Mouse (Mus musculus) liver, adult 2 months (tissue): ENCODE measurements around the gene Gm42906. TPM values are rescaled to one million over a fixed set of nuclear protein-coding genes. Genes with fewer than 3 reads are reported as not detected.

ENCODE experiments used
- DNase-seq: peaks from one replicate; pipeline ENCODE4 v3.0.0-alpha.2; 2011; ENCODE audit warnings: low read depth, low spot score; ENCODE audit errors: extremely low read depth
- H3K27ac ChIP-seq: fragments of 200-500 bp; replicated peaks from 2 replicates; pipeline ENCODE4 v1.5.1; 2012; ENCODE audit warnings: low read depth, mild to moderate bottlenecking, control low read depth, inconsistent platforms, low read length; ENCODE audit not compliant: insufficient read depth
- H3K27me3 ChIP-seq: fragments of 200-500 bp; 2 replicates; pipeline ENCODE4 v1.6.1; 2012; ENCODE audit warnings: mild to moderate bottlenecking, moderate library complexity, low read length, inconsistent platforms; ENCODE audit not compliant: control insufficient read depth, insufficient read depth
- H3K36me3 ChIP-seq: fragments of 200-500 bp; 2 replicates; pipeline ENCODE4 v1.6.1; 2012; ENCODE audit warnings: low read length, inconsistent platforms; ENCODE audit not compliant: control insufficient read depth, insufficient read depth
- H3K4me1 ChIP-seq: fragments of 200-500 bp; 2 replicates; pipeline ENCODE4 v1.6.1; 2011; ENCODE audit warnings: low read length; ENCODE audit not compliant: control insufficient read depth, insufficient read depth
- H3K4me3 ChIP-seq: fragments of 200-500 bp; 2 replicates; pipeline ENCODE4 v1.5.1; 2011; ENCODE audit warnings: low read depth, mild to moderate bottlenecking, control low read depth, low read length, moderate library complexity; ENCODE audit not compliant: insufficient read depth
- H3K79me2 ChIP-seq: fragments of 200-500 bp; 2 replicates; pipeline ENCODE4 v1.6.1; 2012; ENCODE audit warnings: inconsistent platforms, mild to moderate bottlenecking, low read length, moderate library complexity; ENCODE audit not compliant: control insufficient read depth, insufficient read depth
- H3K9ac ChIP-seq: fragments of 200-500 bp; 2 replicates; pipeline ENCODE4 v1.6.1; 2012; ENCODE audit warnings: low read depth, mild to moderate bottlenecking, control low read depth, inconsistent platforms, low read length
- CTCF ChIP-seq: fragments of 200-500 bp; IDR thresholded peaks from 2 replicates; pipeline ENCODE4 v1.5.1; 2011; ENCODE audit warnings: low read depth, low read length, control low read depth
- POLR2A ChIP-seq: fragments of 200-500 bp; IDR thresholded peaks from 2 replicates; pipeline ENCODE4 v1.6.1; 2011; ENCODE audit warnings: low read length, control low read depth; ENCODE audit not compliant: insufficient read depth; ENCODE audit errors: extremely low read depth
- WGBS: fragments of 180-500 bp; shearing (Covaris S2); methylation state at CpG from one replicate; pipeline ENCODE4 v1.1.7; 2018; 5-methylcytosine and 5-hydroxymethylcytosine counted together
- polyA plus RNA-seq: library from polyadenylated mRNA; depleted of rRNA; stranded (reverse); fragments of >200 nt; gene quantifications from 2 replicates; pipeline ENCODE4 v1.2.3, GENCODE M21; 2012
- total RNA-seq: library from RNA; depleted of rRNA; stranded (reverse); fragments of >200 nt; gene quantifications from 2 replicates; pipeline ENCODE4 v1.2.3, GENCODE M21; 2014

Gm42906 gene
- total and polyA plus RNA-seq, 2 experiments, result not detected

DNA sequence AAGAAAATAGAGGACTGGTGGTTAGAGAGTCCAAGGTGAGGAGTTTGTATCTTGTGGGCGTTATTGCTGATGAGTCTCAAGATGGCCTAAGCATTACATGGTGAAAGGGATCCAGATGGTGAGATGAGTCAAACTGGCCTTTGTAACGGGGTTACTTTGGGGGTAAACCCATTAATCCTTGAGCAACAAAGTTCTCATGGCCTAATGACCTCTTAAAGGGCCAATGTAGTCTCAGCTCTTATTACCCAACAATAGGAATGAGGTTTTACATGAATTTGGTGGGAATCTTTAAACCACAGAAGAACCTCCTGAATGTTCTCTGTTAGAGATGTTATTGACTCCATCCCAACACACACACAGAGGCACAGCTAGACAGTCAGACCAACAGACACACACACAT lies 179.9 kb downstream of the Gm42906 start:
- Histone ChIP-seq H3K27me3 (no peaks in the 10 kb centered on the region), H3K36me3 (no peaks in the 10 kb centered on the region), H3K9ac (no peak overlapping the region), H3K4me3 (no peak overlapping the region), H3K79me2 (no peaks in the 10 kb centered on the region), H3K27ac (no peak overlapping the region), H3K4me1 (no peaks in the 10 kb centered on the region; the same call in 1 of the 2 replicates)
- 89% methylated on average over 2 of the region's 2 CpGs for WGBS
- TF ChIP-seq CTCF (no peak), POLR2A (no peak)
- DNase-seq, result no peak

GRCm38 (mm10) chr5:151247115-151247875 lies 180.7 kb downstream of the Gm42906 start:
- Histone ChIP-seq H3K9ac (no peak overlapping the region), H3K27me3 (no peaks in the 10 kb centered on the region), H3K36me3 (no peaks in the 10 kb centered on the region), H3K27ac (no peak overlapping the region), H3K4me1 (no peaks in the 10 kb centered on the region; the same call in 1 of the 2 replicates), H3K79me2 (no peaks in the 10 kb centered on the region), H3K4me3 (no peak overlapping the region)
- WGBS, result 66% methylated on average over 11 of the region's 11 CpGs
- no peak for TF ChIP-seq CTCF
- no peak for TF ChIP-seq POLR2A
- DNase-seq, result no peak

- Histone ChIP-seq H3K4me1 (no peaks in the 10 kb centered on the region; the same call in 1 of the 2 replicates), H3K27ac (no peak overlapping the region), H3K79me2 (no peaks in the 10 kb centered on the region), H3K4me3 (no peak overlapping the region), H3K9ac (no peak overlapping the region), H3K36me3 (no peaks in the 10 kb centered on the region), H3K27me3 (no peaks in the 10 kb centered on the region)
- no peak for TF ChIP-seq POLR2A
- no peak for TF ChIP-seq CTCF
- DNase-seq, result no peak
- WGBS, result 92% methylated on average over 2 of the region's 2 CpGs
Observed at GRCm38 (mm10) chr5:151246287-151246686, 181.7 kb downstream of the Gm42906 start.

DNA sequence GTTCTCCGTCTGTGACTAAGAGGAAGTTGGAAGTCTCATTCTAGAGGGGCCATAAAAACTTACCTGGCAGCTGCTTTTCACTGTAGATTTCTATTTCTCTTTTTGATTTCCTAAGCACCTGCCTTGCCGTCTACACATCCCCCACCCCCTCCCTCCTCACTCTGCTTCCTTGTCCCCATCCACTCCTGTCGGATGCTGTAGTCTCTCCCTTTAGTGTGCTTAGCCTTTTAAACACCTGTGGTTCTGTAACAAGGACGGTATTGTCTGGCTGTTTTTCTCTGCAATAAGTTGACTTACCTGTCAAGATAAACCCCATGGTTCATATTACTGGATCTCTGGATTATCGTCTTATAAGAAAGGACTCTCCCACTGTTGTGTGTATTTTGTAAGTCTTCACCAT lies 182.4 kb downstream of the Gm42906 start:
- 87% methylated on average over 5 of the region's 5 CpGs for WGBS
- Histone ChIP-seq H3K36me3 (no peaks in the 10 kb centered on the region), H3K27me3 (no peaks in the 10 kb centered on the region), H3K79me2 (no peaks in the 10 kb centered on the region), H3K4me1 (no peaks in the 10 kb centered on the region; the same call in 1 of the 2 replicates), H3K4me3 (no peak overlapping the region), H3K27ac (no peak overlapping the region), H3K9ac (no peak overlapping the region)
- no peak for DNase-seq
- TF ChIP-seq CTCF (no peak), POLR2A (no peak)

GRCm38 (mm10) chr5:151238730-151239129 lies 189.2 kb downstream of the Gm42906 start:
- Histone ChIP-seq H3K4me1 (no peaks in the 10 kb centered on the region), H3K36me3 (no peaks in the 10 kb centered on the region), H3K4me3 (no peak overlapping the region), H3K27me3 (no peaks in the 10 kb centered on the region), H3K9ac (no peak overlapping the region), H3K79me2 (no peaks in the 10 kb centered on the region), H3K27ac (no peak overlapping the region)
- no peak for TF ChIP-seq POLR2A
- TF ChIP-seq CTCF, result no peak
- 65% methylated on average over 9 of the region's 9 CpGs for WGBS
- DNase-seq, result no peak

DNA sequence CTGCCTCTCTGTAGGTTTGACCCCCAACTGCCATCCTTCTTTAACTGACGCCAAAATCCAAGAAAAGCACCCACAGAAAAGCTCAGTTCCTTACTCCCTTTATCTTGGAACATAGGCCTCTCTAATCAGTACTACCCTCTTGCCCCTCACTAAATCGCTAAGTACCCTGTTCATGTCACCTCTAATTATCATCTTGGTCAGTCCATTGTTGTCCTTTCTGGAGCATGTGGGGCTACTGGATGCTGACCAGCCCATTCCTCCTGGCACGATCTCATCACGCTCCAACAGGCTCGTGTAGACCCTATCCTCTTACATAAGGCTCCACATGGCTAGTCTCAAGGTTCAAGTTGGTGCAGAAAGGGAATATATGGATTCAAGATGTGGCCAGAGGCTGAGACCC lies 191.6 kb downstream of the Gm42906 start:
- TF ChIP-seq POLR2A (no peak), CTCF (no peak)
- no peaks in the 10 kb centered on the region for H3K79me2 ChIP-seq
- no peak overlapping the region for H3K27ac ChIP-seq
- no peak overlapping the region for H3K9ac ChIP-seq
- no peak for DNase-seq
- peaks cover 6% of the 10 kb centered on the region; the same call in 1 of the 2 replicates for H3K4me1 ChIP-seq
- H3K4me3 ChIP-seq, result no peak overlapping the region
- no peaks in the 10 kb centered on the region for H3K36me3 ChIP-seq
- WGBS, result 88% methylated on average over 5 of the region's 5 CpGs
- no peaks in the 10 kb centered on the region for H3K27me3 ChIP-seq
